Mouse (Mus musculus) right cerebral cortex, postnatal 25 days (tissue): Measurements from ENCODE around the gene Ttyh3.

Source experiments
- DNase-seq: peaks from one replicate; pipeline ENCODE4 v3.0.0; 2022

The Ttyh3 gene

DNA sequence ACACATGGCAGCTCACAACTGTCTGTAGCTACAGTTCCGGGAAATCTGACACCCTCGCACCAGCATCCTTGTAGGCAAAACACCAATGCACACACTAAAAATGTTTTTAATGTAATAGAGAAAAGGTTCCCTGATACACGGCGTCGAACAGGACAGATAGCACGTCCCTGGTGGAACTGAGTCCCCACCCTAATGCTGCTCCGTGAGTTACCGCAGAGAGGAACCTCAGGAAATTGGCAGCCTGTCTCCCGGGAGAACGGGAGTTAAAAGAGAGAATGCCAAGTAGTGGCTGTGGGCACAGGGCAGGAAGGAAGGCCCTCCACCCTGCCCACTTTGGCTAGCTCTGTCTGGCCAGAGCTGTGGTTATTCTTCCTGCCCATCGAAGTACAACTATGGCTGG, 2.4 kb upstream of the Ttyh3 start:
- no peak for DNase-seq

DNA sequence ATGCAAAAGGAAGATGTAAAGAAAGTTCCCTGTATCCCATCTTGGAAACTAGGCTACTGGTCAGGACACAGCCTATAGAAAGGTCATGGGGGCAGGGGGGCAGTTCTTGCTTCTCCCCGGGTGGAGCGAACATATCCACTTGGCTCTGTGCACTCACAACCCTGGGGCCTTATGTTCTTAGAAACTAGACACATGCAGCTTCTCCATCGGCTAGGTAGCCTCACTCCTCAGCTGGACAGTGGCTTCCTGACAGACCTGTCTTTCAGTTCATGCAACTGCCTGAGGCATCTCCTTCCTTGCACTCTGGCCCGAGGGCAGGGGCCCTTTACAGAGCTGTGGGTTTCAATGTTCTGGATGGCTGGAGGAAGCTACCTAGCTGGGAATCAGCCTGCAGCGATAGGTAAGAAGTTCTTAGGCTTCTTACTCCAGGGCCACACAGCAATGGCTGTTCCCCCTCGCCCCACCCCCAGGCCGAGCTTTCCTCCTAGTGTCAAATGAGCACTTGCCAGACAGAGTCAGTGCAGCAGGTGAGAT, 1.1 kb upstream of the Ttyh3 start:
- DNase-seq = no peak

DNA sequence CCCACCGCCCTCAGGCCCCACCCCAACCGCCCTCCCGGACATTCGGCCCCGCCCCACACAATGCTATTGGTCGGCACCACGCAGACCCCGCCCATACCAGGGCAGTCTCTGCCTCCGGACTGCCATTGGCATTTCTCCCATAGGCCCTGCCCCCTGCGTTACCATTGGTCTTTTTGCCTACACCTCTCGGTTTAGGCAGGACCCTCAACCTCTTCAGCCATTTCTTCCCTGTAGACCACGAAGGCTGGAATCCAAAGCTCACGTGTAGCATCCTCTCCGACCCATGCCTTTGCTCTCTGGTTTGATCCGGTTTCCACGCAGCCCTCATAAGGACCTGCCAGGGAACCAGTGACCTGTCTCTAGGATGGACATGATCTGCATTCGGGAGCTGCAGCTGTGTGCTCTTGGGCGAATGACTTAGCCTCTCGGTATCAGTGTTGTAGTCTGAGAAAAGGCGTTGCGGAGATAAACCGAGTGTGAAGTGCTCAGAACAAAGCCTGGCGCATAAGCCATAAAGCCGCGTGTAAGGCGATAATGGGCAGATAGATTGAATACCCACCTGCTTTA, 353 bp upstream of the Ttyh3 start:
- peak; percentile 95 for DNase-seq

DNA sequence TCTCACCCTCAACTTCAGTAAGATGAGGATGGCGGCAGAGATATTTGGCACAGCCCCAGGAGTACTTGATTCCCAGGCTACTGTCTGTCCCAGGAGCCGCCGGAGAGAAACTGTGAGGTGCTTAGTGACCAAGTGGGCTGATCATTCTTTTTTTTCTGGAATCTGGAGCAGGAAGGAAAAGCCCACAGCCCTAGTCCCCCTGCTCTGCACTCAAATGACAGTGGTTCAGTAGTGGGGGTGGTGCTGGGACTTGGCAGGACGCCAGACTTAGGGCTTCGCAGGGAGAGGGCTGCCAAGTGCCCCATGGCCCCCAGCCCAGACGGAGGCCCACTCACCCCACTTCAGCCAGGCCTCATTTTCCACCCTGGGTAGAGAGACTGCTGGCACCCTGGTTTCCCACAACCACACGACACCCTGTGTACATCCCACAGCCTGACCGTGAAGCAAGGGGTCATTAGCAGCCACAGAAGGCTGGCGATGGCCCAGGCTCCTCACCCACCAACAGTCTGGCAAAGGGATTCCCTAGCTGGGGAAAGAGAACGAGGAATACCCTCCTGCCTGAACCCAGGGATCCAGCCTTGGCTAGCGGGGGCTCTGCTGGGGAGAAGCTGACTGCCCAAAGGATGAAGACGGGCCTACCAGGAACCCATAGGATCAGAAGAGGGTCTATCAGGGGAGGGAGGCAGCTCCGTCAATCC, 861 bp downstream of the Ttyh3 start:
- peak; percentile 63 for DNase-seq

DNA sequence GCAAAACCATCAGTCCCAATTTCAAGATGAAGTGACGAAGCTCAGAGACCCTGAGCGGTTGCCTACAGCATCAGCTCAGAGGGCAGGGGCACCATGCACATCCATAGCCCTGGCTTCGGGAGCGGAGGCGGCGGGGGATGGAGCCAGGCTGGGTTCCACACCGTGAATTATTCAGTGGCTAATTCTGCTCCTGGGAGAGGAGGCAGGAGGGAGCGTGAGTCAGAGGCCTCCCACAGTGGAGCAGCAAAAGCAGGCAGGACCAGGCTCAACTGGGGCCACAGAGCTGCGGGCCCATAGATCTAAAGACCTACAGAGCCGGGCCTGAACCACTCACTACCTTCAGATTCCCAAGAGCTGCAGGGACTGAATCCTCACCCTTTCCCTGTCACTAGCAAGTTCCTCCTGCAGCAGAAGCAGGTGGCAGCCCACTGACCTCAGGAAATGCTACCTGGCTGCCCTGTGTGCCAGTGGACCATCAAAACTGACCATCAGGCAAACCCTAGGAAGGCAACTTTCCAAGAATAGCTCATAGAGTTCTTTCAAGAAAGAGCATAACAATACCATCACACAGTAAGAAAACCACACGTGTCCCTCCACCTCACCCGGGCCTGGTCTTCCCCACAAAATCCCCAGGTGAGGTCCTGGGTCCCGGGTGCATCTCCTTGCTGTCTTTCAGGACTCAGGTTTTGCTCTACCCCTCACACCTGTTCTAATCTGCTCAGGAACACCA, 1.6 kb downstream of the Ttyh3 start:
- peak; percentile 72 for DNase-seq

DNA sequence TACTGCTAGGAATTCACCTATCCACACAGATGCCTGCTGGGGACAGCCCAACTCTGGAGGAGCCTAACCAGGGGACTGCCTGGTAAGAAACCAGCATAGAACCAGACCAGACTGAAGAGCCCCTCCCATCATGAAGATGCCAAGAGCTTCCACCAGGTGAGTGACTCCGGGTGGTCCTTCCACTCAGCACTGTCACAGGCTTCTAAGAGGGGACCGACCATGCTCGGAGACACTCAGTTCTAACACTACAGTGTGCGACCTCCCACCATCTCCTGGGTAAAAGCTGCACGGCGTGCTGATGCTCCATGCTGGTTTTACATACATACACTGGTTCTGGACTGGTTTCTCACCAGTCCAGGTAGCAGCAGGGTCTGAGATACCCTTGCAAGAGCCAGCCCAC, 2.7 kb downstream of the Ttyh3 start:
- no peak for DNase-seq

DNA sequence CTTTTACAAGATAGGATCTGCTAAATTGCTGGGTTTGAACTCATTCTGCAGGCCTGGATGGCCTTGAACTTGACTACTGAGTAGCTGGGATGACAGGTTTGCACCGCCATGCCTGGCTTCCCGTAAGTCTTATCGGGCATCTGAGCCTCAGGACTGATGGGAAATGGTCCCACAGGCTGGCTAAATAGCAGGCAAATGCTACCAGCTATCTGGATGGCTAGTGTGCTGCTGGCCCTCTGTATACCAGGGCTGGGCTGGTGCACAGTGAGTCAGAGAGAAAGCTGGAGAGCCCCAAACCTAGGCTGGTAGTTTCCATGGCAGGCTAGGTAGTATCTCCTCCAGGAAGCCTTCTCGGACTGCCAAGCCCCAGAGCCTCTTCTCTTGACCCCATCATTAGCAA, 3.4 kb downstream of the Ttyh3 start:
- DNase-seq = no peak

DNA sequence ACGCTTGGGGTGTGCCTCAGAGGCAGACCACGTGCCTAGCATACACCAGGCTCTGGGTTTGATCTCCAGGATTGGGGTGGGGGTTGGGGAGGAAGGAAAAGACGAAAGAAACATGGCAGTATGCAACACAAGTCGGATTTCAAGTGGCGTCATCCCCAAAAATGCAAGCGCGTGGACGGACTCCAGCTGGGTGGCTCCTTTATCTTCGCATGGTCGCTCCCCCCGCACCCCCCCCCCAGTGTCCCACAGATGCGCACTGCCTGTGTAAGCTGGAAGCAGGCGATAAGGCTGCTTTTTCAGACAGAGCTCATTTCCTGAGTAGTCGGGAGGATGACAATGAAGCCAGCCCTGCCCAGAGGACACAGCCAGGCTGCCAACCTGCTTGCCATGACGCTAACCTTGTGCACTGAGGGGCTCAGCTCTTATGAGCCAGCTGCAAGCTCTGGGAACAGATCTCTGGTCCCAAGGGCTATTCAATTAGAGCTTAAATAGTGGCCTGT, 4.1 kb downstream of the Ttyh3 start:
- DNase-seq = no peak

DNA sequence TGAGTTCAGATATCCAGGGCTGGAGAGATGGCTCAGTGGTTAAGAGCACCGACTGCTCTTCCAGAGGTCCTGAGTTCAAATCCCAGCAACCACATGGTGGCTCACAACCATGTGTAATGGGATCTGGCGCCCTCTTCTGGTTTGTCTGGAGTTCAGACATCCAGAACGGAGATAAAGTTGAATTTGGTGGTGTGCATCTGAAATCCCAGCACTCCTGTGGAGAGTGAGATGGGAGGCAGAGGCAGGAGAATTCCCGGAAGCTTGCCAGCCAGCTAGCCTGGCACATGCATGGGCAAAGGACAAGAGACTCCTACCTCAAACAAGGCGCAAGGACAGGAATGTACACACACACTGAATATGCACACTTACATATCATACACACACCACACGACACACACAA, 4.6 kb downstream of the Ttyh3 start:
- no peak for DNase-seq

DNA sequence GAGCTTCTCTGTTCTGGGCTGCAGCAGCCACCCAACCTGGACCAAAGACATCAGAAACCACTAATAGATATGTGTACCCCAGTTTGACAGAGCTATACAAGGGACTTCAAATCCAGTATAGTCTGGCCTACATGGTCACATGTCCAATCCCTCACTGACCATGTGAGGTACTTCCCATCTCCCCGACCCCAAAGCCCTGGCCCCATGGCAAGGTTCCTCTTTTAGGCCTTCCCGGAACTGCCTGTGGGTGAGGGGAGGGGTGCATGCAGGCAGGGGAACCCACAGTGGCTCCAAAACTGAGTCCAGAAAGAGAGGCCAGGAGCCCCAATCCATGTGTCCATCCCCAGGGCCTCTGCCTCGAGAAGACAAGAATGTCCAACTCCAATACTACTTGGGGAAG, 6.8 kb downstream of the Ttyh3 start:
- DNase-seq = no peak

DNA sequence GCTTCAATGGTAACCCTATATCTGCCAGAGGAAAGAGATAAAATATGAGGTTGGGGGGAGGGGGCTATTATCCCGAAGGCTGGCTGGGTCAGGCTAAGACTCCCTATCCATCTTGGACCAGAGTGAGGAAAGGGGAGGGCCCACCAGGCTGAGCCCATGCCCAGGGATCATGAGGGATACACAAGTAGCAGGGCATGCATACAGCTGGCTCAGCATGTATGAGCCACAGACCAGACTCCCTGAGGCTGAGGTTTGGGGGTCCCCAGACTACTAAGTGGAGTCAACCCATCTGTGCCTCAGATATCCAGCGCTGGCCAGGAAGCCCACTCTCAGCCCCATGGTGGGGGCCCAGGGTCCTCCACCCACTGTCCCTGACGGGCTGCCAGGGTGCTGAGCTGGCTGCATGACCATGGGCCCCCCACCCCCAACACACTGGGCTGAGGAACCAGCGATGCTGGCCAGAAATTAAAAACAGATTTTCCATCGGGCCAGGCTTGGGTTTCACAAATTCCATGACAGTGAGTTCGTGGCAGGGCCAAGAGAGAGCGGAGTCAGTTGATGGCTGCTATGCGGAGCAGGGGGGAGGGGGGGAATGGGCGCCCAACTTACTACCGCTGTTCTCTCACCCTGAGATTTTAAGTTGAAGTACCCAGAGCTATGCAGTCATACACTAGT, 7.4 kb downstream of the Ttyh3 start:
- DNase-seq = no peak

DNA sequence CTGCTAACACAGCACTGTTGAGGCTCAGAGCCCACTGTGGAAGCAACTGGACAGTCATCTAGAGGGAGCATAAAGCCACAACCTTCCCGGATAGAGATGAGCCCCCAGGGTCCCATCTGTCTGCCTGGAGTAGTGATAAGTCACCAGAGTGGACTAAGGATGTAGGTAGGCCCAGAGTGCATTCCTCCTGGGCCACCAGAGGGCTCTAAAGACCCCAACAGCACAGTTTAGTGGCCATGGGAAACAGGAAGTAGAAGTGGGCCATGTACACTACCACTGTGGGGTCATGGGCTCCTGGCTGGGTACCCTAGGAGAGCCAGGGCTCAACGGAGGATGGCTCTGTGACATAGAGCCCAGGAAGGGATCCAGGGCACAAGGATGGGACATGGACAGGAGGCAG, 8.0 kb downstream of the Ttyh3 start:
- DNase-seq = no peak

DNA sequence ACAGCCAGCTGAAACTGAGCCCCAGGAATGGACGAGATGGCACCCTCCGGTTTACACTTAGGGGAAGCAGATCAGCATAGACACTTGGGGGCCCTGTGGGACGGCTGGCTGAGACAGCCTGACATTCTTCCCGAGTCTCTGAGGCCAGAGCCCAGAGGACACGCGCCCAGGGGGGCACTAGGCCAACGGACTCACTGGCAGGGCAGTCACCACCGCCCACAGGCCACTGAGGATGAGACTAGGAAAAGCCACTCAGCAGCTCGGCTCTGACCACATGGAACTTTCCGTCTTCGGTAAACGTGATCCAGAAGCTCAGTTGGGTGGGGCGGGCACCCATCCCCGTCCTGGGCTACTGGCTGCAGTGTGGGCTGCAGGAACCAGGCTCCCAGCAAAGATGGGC, 9.0 kb downstream of the Ttyh3 start:
- no peak for DNase-seq

DNA sequence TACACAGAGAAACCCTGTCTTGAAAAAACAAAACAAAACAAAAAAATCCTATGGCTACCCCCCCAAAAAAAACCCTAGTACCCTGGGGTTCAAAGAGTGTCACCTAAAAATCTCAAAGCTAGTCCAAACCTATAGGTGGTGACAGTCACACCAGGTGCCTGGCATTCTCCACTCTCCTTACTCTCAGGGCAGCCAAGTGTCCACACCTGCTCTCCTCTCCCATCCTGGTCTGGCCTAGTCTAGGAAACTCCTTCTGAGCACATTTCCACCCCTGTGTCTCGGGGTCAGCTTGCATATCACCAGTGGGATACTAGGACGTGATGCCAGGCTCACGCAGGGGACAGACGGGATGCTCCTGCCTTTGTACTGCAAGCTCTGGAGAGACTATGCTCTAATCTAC, 9.5 kb downstream of the Ttyh3 start:
- DNase-seq = no peak

DNA sequence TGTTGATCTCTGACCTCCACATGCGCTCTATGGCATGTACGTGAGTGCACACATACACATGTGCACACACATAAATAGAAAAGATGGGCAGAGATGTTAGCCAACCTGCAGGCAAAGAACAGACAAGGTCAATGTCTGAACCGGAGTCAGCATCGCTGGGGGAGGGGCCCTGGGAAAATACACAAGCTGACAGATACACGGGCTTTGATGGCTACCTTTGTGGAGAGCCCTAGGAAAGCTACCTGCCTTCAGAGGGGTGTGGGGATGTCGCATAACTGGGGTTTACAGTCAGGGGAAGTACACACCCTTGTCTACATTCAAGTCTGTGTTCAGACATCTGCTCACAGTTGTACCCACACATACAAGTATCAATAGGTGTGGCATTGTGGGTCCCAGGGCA, 10.3 kb downstream of the Ttyh3 start:
- DNase-seq = no peak

DNA sequence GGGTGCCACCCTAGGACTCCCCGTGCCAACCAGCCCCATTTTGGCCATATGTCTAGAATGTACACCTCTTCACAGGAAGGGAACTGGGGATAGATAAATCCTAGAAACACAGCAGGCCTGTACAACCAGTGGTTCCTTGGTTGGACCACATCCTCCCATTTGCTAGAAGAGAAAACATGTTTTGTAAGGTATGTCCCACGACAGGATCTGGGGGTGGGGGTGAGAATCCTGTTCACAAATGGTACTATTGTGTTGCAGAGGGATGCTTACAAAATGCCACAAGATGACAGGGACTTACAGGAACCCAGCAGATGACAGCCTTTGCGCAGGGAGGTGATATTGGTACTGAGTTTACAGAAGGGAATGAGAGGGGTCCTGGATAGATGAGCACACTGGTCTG, 10.8 kb downstream of the Ttyh3 start:
- no peak for DNase-seq

DNA sequence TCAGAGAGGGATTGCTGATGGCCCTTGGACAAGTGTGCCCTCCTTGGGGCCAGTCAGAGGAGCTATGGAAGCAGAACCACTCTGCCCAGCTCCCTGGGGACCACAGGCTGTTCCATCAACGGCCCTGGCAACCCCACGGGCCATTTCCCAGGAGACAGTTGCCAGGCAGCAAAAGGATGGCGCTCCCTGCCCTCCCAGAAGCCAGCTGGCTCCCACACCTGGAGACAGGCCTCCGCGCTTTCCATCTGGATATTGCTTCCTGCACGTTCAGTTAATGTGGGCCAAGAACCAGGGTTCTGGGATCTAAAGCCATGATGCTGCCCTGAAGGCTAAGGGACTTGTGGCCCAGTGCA, 11.8 kb downstream of the Ttyh3 start:
- DNase-seq = peak; percentile 43

DNA sequence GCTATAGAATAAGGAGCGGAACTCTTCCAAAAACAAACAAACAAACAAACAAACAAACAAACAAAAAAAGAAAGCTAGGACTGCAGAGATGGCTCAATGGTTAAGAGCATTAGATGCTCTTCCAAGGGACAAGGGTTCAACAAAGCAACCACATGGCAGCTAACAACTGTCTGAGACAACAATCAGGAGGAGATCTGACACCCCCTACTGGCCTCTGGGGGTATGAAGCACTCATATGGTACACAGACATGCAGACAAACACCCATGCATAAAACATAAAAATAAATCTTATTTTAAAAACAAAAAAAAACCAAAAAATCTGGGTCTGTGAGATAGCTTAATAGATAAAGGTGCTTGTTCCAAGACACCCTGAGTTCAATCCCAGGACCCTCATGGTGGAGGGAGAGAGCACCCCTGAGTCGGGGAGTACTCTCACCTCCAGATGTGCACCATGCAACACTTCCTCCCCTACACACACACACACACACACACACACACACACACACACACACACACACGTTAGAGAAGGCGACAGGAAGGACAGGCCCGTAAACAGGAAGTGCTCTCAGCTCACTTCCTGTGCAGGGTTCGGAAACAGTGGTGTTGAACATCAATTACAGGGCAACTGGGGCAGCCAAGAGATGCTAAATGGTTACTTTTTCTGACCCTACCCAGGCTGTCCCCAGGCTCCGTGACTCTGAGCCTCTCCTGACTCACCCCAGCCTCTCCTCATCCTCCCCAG, 12.3 kb downstream of the Ttyh3 start:
- DNase-seq = no peak

DNA sequence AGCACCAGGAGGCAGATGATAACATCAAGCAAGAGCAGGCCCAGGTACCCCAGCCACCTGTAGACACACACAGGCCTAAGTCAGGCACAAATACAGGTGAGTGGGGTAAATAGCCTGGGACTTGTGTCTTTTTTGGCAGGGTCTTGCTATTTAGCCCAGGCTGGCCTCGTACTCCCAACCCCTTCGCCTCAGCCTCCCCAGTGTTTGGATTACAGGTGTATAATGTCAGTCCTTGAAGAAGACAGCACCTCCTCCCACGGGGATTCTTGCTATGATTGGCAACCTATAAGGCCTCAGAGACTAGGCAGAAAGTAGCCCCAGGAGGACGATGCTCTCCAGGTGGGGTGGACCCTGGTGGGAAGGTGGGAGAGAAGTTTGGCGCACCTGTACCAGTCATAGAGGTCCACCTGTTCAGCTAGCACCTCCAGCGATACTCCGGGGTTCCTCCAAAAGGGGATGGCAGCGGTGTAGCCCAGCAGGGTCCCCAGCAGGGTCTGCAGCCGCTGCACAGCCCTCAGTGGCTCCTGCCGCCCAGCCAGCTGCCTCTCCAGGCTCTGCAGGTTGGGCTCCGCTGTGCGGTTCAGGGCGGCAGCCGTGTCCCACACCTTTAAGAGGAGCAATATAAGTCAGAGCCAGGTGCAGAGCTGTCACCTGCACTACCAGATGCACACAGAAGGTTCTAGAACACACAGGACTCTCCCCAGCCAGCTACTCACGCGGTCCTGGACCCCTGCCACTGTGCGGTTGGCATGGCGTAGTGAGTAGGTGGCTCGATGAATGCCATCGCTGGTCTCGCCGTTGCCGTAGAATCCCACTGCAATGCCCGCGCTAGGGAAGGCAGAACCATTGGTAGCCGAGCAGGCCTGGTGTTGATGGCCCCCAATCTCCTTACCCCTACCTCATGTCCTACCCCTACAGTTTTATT, 13.8 kb downstream of the Ttyh3 start:
- DNase-seq = peak; percentile 50

DNA sequence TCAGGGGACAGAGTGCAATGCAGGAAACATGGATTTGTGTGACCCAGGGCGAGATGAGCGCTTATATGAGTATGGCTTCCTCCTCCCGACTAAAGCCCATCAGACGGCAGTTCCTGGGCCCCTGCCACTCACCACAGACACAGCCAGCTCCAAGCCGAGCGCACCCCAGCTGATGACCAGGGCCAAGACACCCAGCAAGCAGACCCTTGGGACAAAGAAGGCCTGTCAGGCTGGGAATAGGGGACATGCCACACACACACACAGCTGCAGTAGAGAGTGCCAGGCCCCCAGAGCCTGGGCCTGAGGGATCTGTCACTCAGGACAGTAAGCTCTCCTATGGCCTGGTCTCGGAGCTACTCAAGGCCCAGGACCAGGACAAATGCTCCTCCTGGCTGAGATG, 15.4 kb downstream of the Ttyh3 start:
- no peak for DNase-seq

DNA sequence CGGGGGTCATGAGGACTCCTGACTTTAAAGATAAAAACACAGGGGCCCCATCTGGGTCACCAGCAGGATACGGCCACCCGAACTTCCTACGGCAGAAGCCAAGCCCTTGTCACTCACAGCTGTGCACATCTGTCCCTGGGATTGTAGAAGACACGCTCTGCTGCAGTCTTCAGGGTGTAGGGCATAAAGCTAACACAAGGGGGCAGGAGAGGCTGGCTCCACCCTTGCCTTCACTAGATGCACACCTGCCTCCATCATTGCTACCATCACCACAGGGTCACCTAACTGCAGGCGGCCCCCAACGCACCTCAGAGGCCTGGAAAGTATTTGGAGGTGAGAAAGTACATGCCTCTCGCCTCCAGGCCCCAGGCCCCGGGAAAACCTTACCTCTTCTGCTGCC, 19.8 kb downstream of the Ttyh3 start:
- DNase-seq = no peak

DNA sequence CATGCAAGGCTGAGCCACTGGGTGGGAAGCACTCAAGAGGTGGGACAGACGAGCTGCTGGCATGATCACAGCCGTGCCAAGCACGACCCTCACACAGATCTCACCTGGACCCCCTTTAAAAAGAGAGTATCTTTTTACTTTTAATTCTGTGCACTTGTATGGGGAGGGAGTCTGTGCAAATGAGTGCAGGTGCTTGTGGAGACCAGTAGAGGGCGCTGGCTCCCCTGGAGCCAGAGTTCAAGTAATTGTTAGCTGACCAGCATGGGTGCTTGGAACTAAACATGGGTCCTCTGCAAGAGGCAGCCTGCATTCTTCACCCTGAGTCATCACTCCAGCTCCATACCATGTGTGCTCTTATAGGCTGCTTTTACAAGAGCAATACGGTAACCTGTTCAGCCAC, 21.3 kb downstream of the Ttyh3 start:
- DNase-seq = no peak
